Mouse (Mus musculus) adrenal gland, adult 2 months (tissue): ENCODE results near the gene Sel1l2. TPM values are rescaled to one million over a fixed set of nuclear protein-coding genes. Genes with fewer than 3 reads are reported as not detected.
"Not testable (repeated sequence)": the region's sequence is repeated elsewhere in the genome, so short reads cannot be mapped to it uniquely, and the experiment has no call there.

ENCODE experiments used
- DNase-seq: peaks from one replicate; pipeline ENCODE4 v3.0.0; 2021
- polyA plus RNA-seq: library from polyadenylated mRNA; depleted of rRNA; stranded (reverse); fragments of >200 nt; gene quantifications from 2 replicates; pipeline ENCODE4 v1.2.3, GENCODE M21; 2012; rRNA removed
- total RNA-seq, 2 experiments: library from RNA; stranded (reverse); gene quantifications; 2 replicates each; pipeline ENCODE4 v1.2.3; 2021

The Sel1l2 gene
- total and polyA plus RNA-seq, 3 experiments, result not detected

DNA sequence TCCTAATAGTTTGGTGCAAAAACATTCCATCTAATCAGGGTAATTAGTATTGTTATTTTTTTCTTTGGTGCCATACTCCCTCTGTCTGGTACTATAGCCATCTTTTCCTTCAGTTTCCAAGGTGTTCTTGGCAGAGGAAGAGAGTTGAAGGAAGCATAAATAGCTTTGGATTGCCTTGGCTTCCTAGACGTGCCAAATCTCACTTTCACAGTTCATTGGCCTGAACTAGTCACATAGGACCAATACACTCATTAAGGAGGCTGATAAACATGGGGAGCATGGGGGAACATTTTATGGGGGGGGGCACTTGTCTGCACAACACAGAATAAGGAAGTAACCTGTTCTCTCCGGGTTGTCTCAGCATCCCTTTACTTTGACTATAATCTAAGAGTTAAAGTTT is 174.1 kb downstream of the Sel1l2 start:
- no peak for DNase-seq

- DNase-seq, result no peak
These were observed 174.9 kb downstream of the Sel1l2 start for GRCm38 (mm10) chr2:140214519-140215027.

- DNase-seq, result no peak
These were observed 185.8 kb downstream of the Sel1l2 start for GRCm38 (mm10) chr2:140203756-140204155.

- DNase-seq, result no peak
These were observed 186.9 kb downstream of the Sel1l2 start for GRCm38 (mm10) chr2:140202573-140202972.

GRCm38 (mm10) chr2:140200713-140201112 is 188.8 kb downstream of the Sel1l2 start:
- no peak for DNase-seq

DNA sequence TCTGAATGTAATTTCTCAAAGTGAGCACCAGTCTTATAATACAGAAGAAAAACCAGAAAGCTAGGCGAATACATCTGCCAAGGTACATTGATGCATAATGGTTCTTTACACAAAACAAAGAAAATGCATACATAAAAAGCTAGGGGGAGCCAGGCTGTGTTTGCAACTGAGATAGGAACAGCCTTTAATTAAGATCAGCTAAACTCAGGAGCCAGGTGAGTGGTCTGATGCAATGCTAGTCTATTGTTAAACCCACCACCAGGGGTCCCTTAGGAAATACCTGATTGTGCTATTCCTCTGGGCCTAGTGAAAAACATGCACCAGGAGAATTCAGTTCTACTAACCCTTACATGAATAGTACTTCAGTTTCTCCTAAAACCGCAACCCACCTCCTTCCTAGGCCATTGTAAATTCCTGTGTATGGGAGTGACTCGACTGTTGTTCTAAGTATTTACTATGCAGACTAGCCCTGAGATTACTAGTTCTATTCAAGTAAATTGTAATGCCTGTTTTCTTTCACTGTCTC is 203.8 kb downstream of the Sel1l2 start:
- DNase-seq, result not testable (repeated sequence)

Other genes starting within 250 kb of the Sel1l2 start
- not detected for gene Gm17374, start 237.7 kb downstream of the Sel1l2 start, total RNA-seq
- not detected in 2 replicates for gene Gm17374, start 237.7 kb downstream of the Sel1l2 start, polyA plus RNA-seq
- gene Esf1, start 219.1 kb downstream of the Sel1l2 start, total RNA-seq, result 10 to 100 TPM; 22.6 to 23.9 TPM
- 0.09 and 0.24 TPM in 2 replicates for gene Esf1, start 219.1 kb downstream of the Sel1l2 start, polyA plus RNA-seq
- 10 to 100 TPM; 22.1 to 27.1 TPM for gene Ndufaf5, start 219.1 kb downstream of the Sel1l2 start, total RNA-seq
- 2.2 and 3.3 TPM in 2 replicates for gene Ndufaf5, start 219.1 kb downstream of the Sel1l2 start, polyA plus RNA-seq
- 1 to 10 TPM; 8.1 to 8.3 TPM for gene Macrod2, start 5.6 kb upstream of the Sel1l2 start, total RNA-seq
- gene Macrod2, start 5.6 kb upstream of the Sel1l2 start, polyA plus RNA-seq, result 5.8 and 8.4 TPM in 2 replicates